Mouse (Mus musculus) forebrain, embryonic 16.5 days (tissue): ENCODE measurements around the gene Pex7. TPM values are rescaled to one million over a fixed set of nuclear protein-coding genes. Genes with fewer than 3 reads are reported as not detected.

Source experiments
- ATAC-seq: fragments of 200-750 bp; cut with Nextera tagmentation; 2 replicates; pipeline ENCODE4 v1.8.0; 2017; ENCODE audit warnings: mild to moderate bottlenecking, moderate library complexity
- H3K27ac ChIP-seq: fragments of 300-500 bp; sonication (generic); 2 replicates; pipeline ENCODE4 v1.5.1; 2014; ENCODE audit warnings: low read length, control low read depth
- H3K27me3 ChIP-seq: fragments of 300-500 bp; sonication (generic); replicated peaks from 2 replicates; pipeline ENCODE4 v1.6.1; 2014; ENCODE audit warnings: low read length; ENCODE audit not compliant: control insufficient read depth, insufficient read depth
- H3K36me3 ChIP-seq: fragments of 300-500 bp; sonication (generic); 2 replicates; pipeline ENCODE4 v1.6.1; 2014; ENCODE audit not compliant: control insufficient read depth, insufficient read depth
- H3K4me1 ChIP-seq: fragments of 300-500 bp; sonication (generic); replicated peaks from 2 replicates; pipeline ENCODE4 v1.6.1; 2014; ENCODE audit warnings: low read length; ENCODE audit not compliant: control insufficient read depth, insufficient read depth
- H3K4me2 ChIP-seq: fragments of 300-500 bp; sonication (generic); 2 replicates; pipeline ENCODE4 v1.6.1; 2014; ENCODE audit warnings: mild to moderate bottlenecking, low read length, control low read depth
- H3K4me3 ChIP-seq: fragments of 300-500 bp; sonication (generic); replicated peaks from 2 replicates; pipeline ENCODE4 v1.5.1; 2014; ENCODE audit warnings: mild to moderate bottlenecking, low read length, control low read depth
- H3K9ac ChIP-seq: fragments of 300-500 bp; sonication (generic); replicated peaks from 2 replicates; pipeline ENCODE4 v1.6.1; 2014; ENCODE audit warnings: low read depth, low read length, control low read depth
- H3K9me3 ChIP-seq: fragments of 300-500 bp; sonication (generic); 2 replicates; pipeline ENCODE4 v1.6.1; 2016; ENCODE audit warnings: low read length; ENCODE audit not compliant: control insufficient read depth
- WGBS: fragments of 180-500 bp; shearing (Covaris S2); extraction: QIAGEN DNeasy Blood & Tissue Kit; methylation state at CpG from one replicate; pipeline ENCODE4 v1.1.7; 2014; 5-methylcytosine and 5-hydroxymethylcytosine counted together
- polyA plus RNA-seq: library from polyadenylated mRNA; unstranded; fragments of >200 nt; fragmentation: Nextera tagmentation; extraction: Ambion mirVana; gene quantifications from 2 replicates; pipeline ENCODE4 v1.2.1, GENCODE M21; 2015

Gene Pex7
- polyA plus RNA-seq, 1 experiment from 2014 or later, result 23.9 TPM

DNA sequence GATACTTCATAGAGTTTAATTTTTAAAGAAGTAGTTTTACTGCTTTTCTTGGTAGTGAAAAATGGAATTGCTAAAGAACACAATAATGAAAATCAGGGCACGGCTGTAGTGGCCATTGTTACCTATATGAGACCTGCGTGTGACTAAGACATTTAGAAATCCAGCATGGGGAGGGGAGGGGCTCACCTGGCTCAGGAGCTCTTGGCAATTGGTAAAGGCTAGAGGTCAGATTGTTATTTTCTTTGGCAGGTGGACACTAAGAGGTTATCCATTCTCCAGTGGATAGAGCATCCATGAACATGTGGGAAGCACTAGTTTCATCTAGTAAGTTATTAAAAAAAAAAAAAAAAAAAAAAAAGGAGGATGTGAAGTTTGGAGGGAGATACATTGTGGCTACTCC is 16.8 kb upstream of the Pex7 start:
- no peak for ATAC-seq

DNA sequence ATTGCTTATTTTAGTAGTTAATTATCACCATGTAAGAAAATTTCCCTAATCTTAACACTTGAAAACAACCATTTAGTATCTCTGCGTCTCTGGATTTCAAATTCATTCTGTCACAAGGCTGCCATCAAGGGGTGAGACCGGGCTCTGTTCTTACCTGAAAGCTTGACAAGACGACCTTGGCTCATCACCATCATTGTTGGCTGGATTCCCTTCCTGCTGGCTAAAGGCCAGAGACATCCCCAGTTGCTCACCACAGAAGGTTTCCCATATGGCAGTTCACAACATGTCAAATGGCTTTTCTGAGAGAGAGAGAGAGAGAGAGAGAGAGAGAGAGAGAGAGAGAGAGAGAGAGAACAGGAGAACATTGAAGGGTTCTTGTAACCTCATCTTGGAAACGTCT is 14.9 kb upstream of the Pex7 start:
- Histone ChIP-seq H3K9me3 (no peaks in the 10 kb centered on the region), H3K9ac (no peak overlapping the region), H3K4me3 (no peak overlapping the region), H3K4me2 (no peak overlapping the region), H3K36me3 (no peaks in the 10 kb centered on the region), H3K4me1 (peaks cover 3% of the 10 kb centered on the region; the same call in 1 of the 2 replicates), H3K27ac (no peak overlapping the region), H3K27me3 (no peaks in the 10 kb centered on the region)
- ATAC-seq, result peak; percentile 58
- 37% methylated on average over 4 of the region's 4 CpGs for WGBS

More for the DNA sequence above, 16.8 kb upstream of the Pex7 start:
- Histone ChIP-seq H3K9ac (no peak overlapping the region), H3K4me3 (no peak overlapping the region), H3K27me3 (no peaks in the 10 kb centered on the region), H3K4me2 (no peak overlapping the region), H3K27ac (no peak overlapping the region), H3K4me1 (peaks cover 3% of the 10 kb centered on the region; the same call in 1 of the 2 replicates), H3K9me3 (no peaks in the 10 kb centered on the region), H3K36me3 (no peaks in the 10 kb centered on the region)
- 71% methylated on average over 2 of the region's 2 CpGs for WGBS

- ATAC-seq, result peak; percentile 71
- no peaks in the 10 kb centered on the region for H3K36me3 ChIP-seq
- H3K9me3 ChIP-seq, result no peaks in the 10 kb centered on the region
- H3K4me2 ChIP-seq, result no peak overlapping the region
- H3K27ac ChIP-seq, result no peak overlapping the region
- H3K4me1 ChIP-seq, result no peaks in the 10 kb centered on the region
- H3K4me3 ChIP-seq, result no peak overlapping the region
- no peak overlapping the region for H3K9ac ChIP-seq
- no peaks in the 10 kb centered on the region for H3K27me3 ChIP-seq
- 52% methylated on average over 1 of the region's 1 CpGs for WGBS
These were observed 7.8 kb upstream of the Pex7 start for GRCm38 (mm10) chr10:19915301-19915700.

DNA sequence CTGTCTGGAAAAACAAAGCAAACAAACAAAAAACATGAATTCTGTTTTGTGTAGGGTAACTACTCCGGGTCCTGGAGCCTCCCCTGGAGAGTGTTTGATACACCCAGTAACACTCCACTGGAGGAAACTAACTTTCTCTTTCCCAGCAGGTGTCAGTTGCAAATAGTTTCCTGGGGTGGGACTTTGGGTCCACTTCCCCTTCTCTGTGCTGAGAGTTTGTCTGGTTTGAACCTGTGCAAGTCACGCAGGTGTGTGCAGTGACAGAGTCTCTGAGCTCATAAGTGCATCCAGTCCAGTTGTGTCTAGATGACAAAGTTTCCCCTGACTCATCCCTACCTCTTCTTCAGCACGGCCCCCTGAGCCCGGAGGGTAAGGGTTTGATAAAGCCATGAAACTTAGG is 6.3 kb upstream of the Pex7 start:
- H3K27me3 ChIP-seq, result no peaks in the 10 kb centered on the region
- H3K4me3 ChIP-seq, result no peak overlapping the region
- H3K4me2 ChIP-seq, result no peak overlapping the region
- H3K4me1 ChIP-seq, result no peaks in the 10 kb centered on the region
- no peak for ATAC-seq
- WGBS, result 80% methylated on average over 4 of the region's 4 CpGs
- no peak overlapping the region for H3K9ac ChIP-seq
- no peak overlapping the region for H3K27ac ChIP-seq
- no peaks in the 10 kb centered on the region for H3K36me3 ChIP-seq
- no peaks in the 10 kb centered on the region for H3K9me3 ChIP-seq

- H3K4me2 ChIP-seq, result no peak overlapping the region
- H3K4me3 ChIP-seq, result no peak overlapping the region
- 32% methylated on average over 1 of the region's 1 CpGs for WGBS
- no peak overlapping the region for H3K27ac ChIP-seq
- no peak overlapping the region for H3K9ac ChIP-seq
- ATAC-seq, result no peak
- no peaks in the 10 kb centered on the region for H3K36me3 ChIP-seq
- no peaks in the 10 kb centered on the region for H3K9me3 ChIP-seq
- no peaks in the 10 kb centered on the region for H3K27me3 ChIP-seq
- no peaks in the 10 kb centered on the region for H3K4me1 ChIP-seq
These were observed 4.1 kb upstream of the Pex7 start for GRCm38 (mm10) chr10:19911583-19911982.

GRCm38 (mm10) chr10:19910516-19910915 is 3.0 kb upstream of the Pex7 start:
- WGBS, result 91% methylated on average over 2 of the region's 2 CpGs
- Histone ChIP-seq H3K9me3 (no peaks in the 10 kb centered on the region), H3K4me3 (no peak overlapping the region), H3K27me3 (no peaks in the 10 kb centered on the region), H3K27ac (no peak overlapping the region), H3K9ac (no peak overlapping the region), H3K4me1 (no peaks in the 10 kb centered on the region), H3K4me2 (no peak overlapping the region), H3K36me3 (no peaks in the 10 kb centered on the region)
- ATAC-seq, result no peak

DNA sequence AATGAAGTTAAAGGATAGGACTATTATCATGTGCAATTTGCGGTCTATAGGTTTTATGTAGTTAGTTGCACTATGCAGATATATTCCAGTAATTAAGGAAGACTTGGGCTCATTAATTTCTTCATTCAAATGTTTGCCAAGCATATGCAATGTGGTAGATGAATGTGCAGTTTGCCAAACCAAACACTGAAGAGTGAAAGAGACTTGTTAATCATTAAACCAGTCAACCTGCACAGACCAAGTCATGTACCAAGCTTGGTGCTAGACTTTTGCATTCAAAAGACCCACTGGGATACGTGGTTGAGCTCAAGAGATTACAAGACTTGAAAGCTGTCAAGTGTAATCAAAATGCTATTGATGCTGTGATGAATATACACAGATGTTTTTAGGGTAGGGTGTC is 587 bp upstream of the Pex7 start:
- Histone ChIP-seq H3K36me3 (no peaks in the 10 kb centered on the region), H3K27me3 (no peaks in the 10 kb centered on the region), H3K9me3 (no peaks in the 10 kb centered on the region), H3K4me2 (no peak overlapping the region), H3K27ac (no peak overlapping the region), H3K4me1 (no peaks in the 10 kb centered on the region), H3K9ac (no peak overlapping the region), H3K4me3 (no peak overlapping the region)
- no peak for ATAC-seq
- WGBS, result 71% methylated on average over 2 of the region's 2 CpGs

DNA sequence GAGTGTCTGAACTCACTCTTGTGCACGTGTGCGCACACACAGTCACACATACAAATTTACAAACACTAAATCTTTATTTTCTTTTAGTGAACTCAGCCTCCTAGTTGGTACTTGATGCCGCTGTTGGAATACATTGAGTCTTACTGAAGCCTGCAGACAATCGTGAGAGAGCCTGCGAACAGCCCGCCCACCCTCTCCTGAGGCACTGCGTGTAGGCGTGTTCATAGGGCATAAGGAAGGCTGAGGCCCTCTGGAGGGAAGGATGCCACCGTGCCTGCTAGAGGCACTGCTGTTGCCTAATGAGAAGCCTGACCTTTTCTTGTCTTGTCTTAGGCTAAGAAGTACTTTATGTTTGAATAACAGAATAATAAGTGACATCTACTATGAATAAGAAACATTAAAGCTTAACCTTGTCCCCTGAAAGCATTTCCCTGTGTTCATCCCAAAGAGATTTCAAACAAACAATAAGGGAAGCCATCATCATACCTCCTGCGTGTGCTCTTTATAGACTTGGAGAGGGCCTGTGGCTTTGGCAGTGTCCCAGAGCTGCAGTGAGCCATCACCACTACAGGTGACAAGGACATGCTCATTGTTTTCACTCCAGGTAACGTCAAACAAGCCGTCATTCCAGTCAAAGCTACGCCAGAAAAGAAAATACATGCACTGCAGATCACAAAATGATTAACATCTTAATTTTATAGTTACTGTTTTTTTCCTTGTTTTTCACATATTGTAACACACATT is 3.2 kb downstream of the Pex7 start:
- ATAC-seq, result no peak
- WGBS, result 85% methylated on average over 13 of the region's 13 CpGs
- no peak overlapping the region for H3K27ac ChIP-seq
- no peaks in the 10 kb centered on the region for H3K27me3 ChIP-seq
- H3K4me2 ChIP-seq, result no peak overlapping the region
- no peak overlapping the region for H3K4me3 ChIP-seq
- no peaks in the 10 kb centered on the region for H3K4me1 ChIP-seq
- no peak overlapping the region for H3K9ac ChIP-seq
- no peaks in the 10 kb centered on the region for H3K36me3 ChIP-seq
- H3K9me3 ChIP-seq, result no peaks in the 10 kb centered on the region

DNA sequence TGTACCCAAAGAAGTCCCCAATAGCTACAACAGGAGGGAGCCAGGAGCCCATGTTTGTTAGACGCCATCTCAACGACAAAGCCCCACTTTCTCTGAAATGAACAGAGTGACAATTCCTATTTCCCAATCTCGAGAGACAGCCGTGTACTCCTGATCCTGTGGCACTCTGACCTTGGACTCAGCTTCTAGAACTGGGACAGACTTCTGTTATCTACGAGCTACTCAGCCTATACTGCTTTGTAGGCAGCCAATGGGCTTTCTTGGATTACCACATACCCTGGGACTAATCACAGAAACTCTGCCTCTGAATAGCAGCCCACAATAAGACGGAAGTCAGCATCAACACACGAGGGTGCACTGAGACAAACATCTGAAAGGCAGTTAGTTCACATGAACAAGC is 5.5 kb downstream of the Pex7 start:
- H3K4me1 ChIP-seq, result no peaks in the 10 kb centered on the region
- 73% methylated on average over 7 of the region's 7 CpGs for WGBS

DNA sequence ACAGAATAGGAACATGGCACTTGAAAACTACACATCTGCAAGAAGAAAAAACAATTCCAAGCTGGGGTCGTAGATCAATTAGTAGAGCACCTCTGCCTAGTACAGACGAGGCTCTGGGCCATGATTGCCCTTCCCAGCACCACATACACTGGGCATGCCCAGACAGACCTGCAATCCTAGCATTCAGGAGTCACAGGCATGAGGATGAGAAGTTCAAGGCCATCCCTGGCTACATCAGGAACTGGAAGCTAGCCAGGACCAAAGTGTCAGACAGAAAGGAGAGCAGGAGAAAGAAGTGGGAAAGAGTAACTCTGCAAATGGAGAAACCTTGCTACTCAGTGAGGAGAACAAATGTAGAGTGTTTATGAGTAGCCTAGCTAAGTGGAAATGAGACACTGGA is 7.3 kb downstream of the Pex7 start:
- H3K27ac ChIP-seq, result no peak overlapping the region
- 85% methylated on average over 2 of the region's 2 CpGs for WGBS
- H3K9ac ChIP-seq, result no peak overlapping the region
- H3K4me3 ChIP-seq, result no peak overlapping the region
- H3K4me2 ChIP-seq, result no peak overlapping the region
- H3K36me3 ChIP-seq, result no peaks in the 10 kb centered on the region
- no peaks in the 10 kb centered on the region for H3K9me3 ChIP-seq
- no peaks in the 10 kb centered on the region for H3K4me1 ChIP-seq
- no peaks in the 10 kb centered on the region for H3K27me3 ChIP-seq
- ATAC-seq, result no peak

More for the DNA sequence above, 5.5 kb downstream of the Pex7 start:
- ATAC-seq, result no peak
- Histone ChIP-seq H3K4me2 (no peak overlapping the region), H3K36me3 (no peaks in the 10 kb centered on the region), H3K9ac (no peak overlapping the region), H3K4me3 (no peak overlapping the region), H3K27ac (no peak overlapping the region), H3K9me3 (no peaks in the 10 kb centered on the region), H3K27me3 (no peaks in the 10 kb centered on the region)
